Mouse (Mus musculus): ENCODE data around the gene Gmfg. TPM values are rescaled to one million over a fixed set of nuclear protein-coding genes. Genes with fewer than 3 reads are reported as not detected.

Gene Gmfg
- 6.5 and 8.7 TPM in 2 replicates for polyA plus RNA-seq (2014; fragmentation: Nextera tagmentation; extraction: Ambion mirVana)

GRCm38 (mm10) chr7:28436932-28437570 is at the start of gene Gmfg:
Gmfg (plus strand) TSS chr7:28437447.
- peak within 1 kb of the TSS; percentile 72 for H3K4me3 ChIP-seq (ENCODE audit: low read depth, low read length)
- H3K27ac ChIP-seq (ENCODE audit: low read depth, low read length): peak within 1 kb of the TSS; percentile 53; the same call in 1 of the 2 replicates
- H3K27me3 ChIP-seq (ENCODE audit: control insufficient read depth, insufficient read depth, low read length): no peaks in the 10 kb centered on the region
- H3K4me1 ChIP-seq (replicated peaks; ENCODE audit: control insufficient read depth, insufficient read depth, low read length): peaks cover 5% of the 10 kb centered on the region; the same call in 1 of the 2 replicates
- H3K4me2 ChIP-seq (replicated peaks; ENCODE audit: low read depth, low read length): peak within 1 kb of the TSS; percentile 60
- H3K9ac ChIP-seq (ENCODE audit: low read depth, low read length): peak within 1 kb of the TSS; percentile 56
- H3K9me3 ChIP-seq (ENCODE audit: control insufficient read depth, low read length): no peaks in the 10 kb centered on the region
- DNase-seq (ENCODE audit: low spot score) (peak; percentile 86), ATAC-seq (ENCODE audit: low FRiP score) (peak; percentile 53)
- no peaks in the 10 kb centered on the region for H3K36me3 ChIP-seq (ENCODE audit: control insufficient read depth, insufficient read depth, low read length)
- WGBS: 3% methylated on average over 16 of the region's 16 CpGs

DNA sequence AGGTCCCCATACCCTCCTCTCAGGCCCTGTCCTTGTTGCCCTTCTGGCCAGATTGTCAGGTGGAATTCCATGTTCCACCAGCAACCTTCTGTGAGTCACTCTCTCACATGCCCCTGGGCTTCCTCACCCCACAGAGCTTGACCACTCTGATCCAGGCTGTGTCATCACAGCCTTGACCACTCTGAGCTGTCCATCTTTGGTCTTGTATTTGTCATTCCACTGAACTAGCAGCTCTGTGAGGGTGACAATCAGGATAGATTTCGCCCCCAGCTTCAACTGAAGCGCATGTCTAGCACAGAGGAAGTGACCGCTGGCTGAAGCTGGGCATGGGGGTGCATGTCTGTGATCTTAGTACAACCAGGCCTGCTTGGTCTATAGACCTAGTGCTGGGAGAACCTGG is 46.9 kb upstream of the Gmfg start:
- DNase-seq (ENCODE audit: low spot score): no peak

GRCm38 (mm10) chr7:28392429-28393271 is 44.6 kb upstream of the Gmfg start, which contains the start of the genes Med29 and Paf1:
Med29 (minus strand) TSS chr7:28392708.
Paf1 (plus strand) TSS chr7:28392951.
- peak; percentile 99 for ATAC-seq (ENCODE audit: low FRiP score)
- no peaks in the 10 kb centered on the region for H3K9me3 ChIP-seq (ENCODE audit: control insufficient read depth, low read length)
- WGBS: under 1% methylated on average over 58 of the region's 58 CpGs
- DNase-seq (ENCODE audit: low spot score): peak; percentile 94
- H3K27ac ChIP-seq (ENCODE audit: low read depth, low read length): no peak within 1 kb of the TSS
- H3K27me3 ChIP-seq (ENCODE audit: control insufficient read depth, insufficient read depth, low read length): no peaks in the 10 kb centered on the region
- H3K4me2 ChIP-seq (replicated peaks; ENCODE audit: low read depth, low read length): peak within 1 kb of the TSS; percentile 82
- H3K4me1 ChIP-seq (replicated peaks; ENCODE audit: control insufficient read depth, insufficient read depth, low read length): no peaks in the 10 kb centered on the region; the same call in 1 of the 2 replicates
- peak within 1 kb of the TSS; percentile 83 for H3K9ac ChIP-seq (ENCODE audit: low read depth, low read length)
- H3K36me3 ChIP-seq (ENCODE audit: control insufficient read depth, insufficient read depth, low read length): peaks cover 9% of the 10 kb centered on the region
- H3K4me3 ChIP-seq (ENCODE audit: low read depth, low read length): peak within 1 kb of the TSS; percentile 91

More for the DNA sequence above, 46.9 kb upstream of the Gmfg start:
- Histone ChIP-seq H3K9me3 (ENCODE audit: control insufficient read depth, low read length) (no peaks in the 10 kb centered on the region), H3K9ac (ENCODE audit: low read depth, low read length) (no peak overlapping the region), H3K36me3 (ENCODE audit: control insufficient read depth, insufficient read depth, low read length) (peaks cover 4% of the 10 kb centered on the region), H3K27me3 (ENCODE audit: control insufficient read depth, insufficient read depth, low read length) (no peaks in the 10 kb centered on the region), H3K4me2 (replicated peaks; ENCODE audit: low read depth, low read length) (no peak overlapping the region), H3K4me1 (replicated peaks; ENCODE audit: control insufficient read depth, insufficient read depth, low read length) (no peaks in the 10 kb centered on the region; the same call in 1 of the 2 replicates), H3K27ac (ENCODE audit: low read depth, low read length) (no peak overlapping the region), H3K4me3 (ENCODE audit: low read depth, low read length) (no peak overlapping the region)
- ATAC-seq (ENCODE audit: low FRiP score): no peak
- 97% methylated on average over 3 of the region's 3 CpGs for WGBS

GRCm38 (mm10) chr7:28393272-28393951 is 43.8 kb upstream of the Gmfg start:
- Histone ChIP-seq H3K36me3 (ENCODE audit: control insufficient read depth, insufficient read depth, low read length) (peaks cover 9% of the 10 kb centered on the region), H3K9ac (ENCODE audit: low read depth, low read length) (peak overlapping the region; percentile 83), H3K4me1 (replicated peaks; ENCODE audit: control insufficient read depth, insufficient read depth, low read length) (no peaks in the 10 kb centered on the region; the same call in 1 of the 2 replicates), H3K4me3 (ENCODE audit: low read depth, low read length) (peak overlapping the region; percentile 91), H3K27ac (ENCODE audit: low read depth, low read length) (no peak overlapping the region), H3K9me3 (ENCODE audit: control insufficient read depth, low read length) (no peaks in the 10 kb centered on the region), H3K4me2 (replicated peaks; ENCODE audit: low read depth, low read length) (peak overlapping the region; percentile 82), H3K27me3 (ENCODE audit: control insufficient read depth, insufficient read depth, low read length) (no peaks in the 10 kb centered on the region)
- ATAC-seq (ENCODE audit: low FRiP score) (no peak), DNase-seq (ENCODE audit: low spot score) (no peak)
- WGBS: 7% methylated on average over 22 of the region's 22 CpGs

DNA sequence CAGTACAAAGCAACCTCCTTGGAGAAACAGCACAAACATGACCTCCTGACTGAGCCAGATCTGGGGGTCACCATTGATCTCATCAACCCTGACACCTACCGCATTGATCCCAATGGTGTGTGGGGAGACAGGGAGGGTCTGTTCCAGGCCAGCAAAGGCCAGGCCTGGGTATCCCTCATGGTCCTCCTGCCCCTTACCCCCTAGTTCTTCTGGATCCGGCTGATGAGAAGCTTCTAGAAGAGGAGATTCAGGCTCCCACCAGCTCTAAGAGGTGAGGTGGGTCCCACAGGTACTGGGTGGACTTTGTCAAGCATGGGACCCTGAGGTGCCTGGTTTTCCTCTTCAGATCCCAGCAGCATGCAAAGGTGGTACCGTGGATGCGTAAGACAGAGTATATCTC is 41.8 kb upstream of the Gmfg start:
- Histone ChIP-seq H3K4me3 (ENCODE audit: low read depth, low read length) (no peak overlapping the region), H3K4me1 (replicated peaks; ENCODE audit: control insufficient read depth, insufficient read depth, low read length) (no peaks in the 10 kb centered on the region; the same call in 1 of the 2 replicates), H3K36me3 (ENCODE audit: control insufficient read depth, insufficient read depth, low read length) (peaks cover 7% of the 10 kb centered on the region), H3K9me3 (ENCODE audit: control insufficient read depth, low read length) (no peaks in the 10 kb centered on the region), H3K4me2 (replicated peaks; ENCODE audit: low read depth, low read length) (no peak overlapping the region), H3K27ac (ENCODE audit: low read depth, low read length) (no peak overlapping the region), H3K27me3 (ENCODE audit: control insufficient read depth, insufficient read depth, low read length) (no peaks in the 10 kb centered on the region), H3K9ac (ENCODE audit: low read depth, low read length) (no peak overlapping the region)
- DNase-seq (ENCODE audit: low spot score): no peak
- no peak for ATAC-seq (ENCODE audit: low FRiP score)
- 95% methylated on average over 4 of the region's 4 CpGs for WGBS

DNA sequence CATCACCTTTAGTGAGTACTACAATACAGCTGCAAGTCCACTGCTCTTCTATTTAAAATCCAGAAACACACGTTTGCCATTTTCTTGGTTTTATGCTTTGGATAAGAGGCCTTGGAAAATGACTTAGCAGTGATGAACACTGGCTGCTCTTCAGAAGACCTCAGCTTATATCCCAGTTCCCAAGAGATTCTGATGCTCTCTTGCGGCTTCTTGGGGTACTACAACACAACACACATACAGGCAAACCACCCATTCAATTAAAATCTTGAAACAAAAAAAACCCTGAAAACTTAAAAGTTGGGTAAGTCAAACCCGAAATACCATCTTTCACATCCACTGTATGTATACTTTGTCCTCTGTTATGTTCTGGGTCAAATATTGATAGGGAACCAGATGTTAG is 39.2 kb upstream of the Gmfg start:
- no peak overlapping the region for H3K4me2 ChIP-seq (replicated peaks; ENCODE audit: low read depth, low read length)
- H3K27me3 ChIP-seq (ENCODE audit: control insufficient read depth, insufficient read depth, low read length): no peaks in the 10 kb centered on the region
- H3K27ac ChIP-seq (ENCODE audit: low read depth, low read length): no peak overlapping the region
- H3K36me3 ChIP-seq (ENCODE audit: control insufficient read depth, insufficient read depth, low read length): peaks cover 12% of the 10 kb centered on the region
- ATAC-seq (ENCODE audit: low FRiP score) (no peak), DNase-seq (ENCODE audit: low spot score) (peak; percentile 38)
- no peaks in the 10 kb centered on the region for H3K4me1 ChIP-seq (replicated peaks; ENCODE audit: control insufficient read depth, insufficient read depth, low read length)
- H3K9me3 ChIP-seq (ENCODE audit: control insufficient read depth, low read length): no peaks in the 10 kb centered on the region
- H3K9ac ChIP-seq (ENCODE audit: low read depth, low read length): no peak overlapping the region
- no peak overlapping the region for H3K4me3 ChIP-seq (ENCODE audit: low read depth, low read length)
- 71% methylated on average over 3 of the region's 3 CpGs for WGBS

DNA sequence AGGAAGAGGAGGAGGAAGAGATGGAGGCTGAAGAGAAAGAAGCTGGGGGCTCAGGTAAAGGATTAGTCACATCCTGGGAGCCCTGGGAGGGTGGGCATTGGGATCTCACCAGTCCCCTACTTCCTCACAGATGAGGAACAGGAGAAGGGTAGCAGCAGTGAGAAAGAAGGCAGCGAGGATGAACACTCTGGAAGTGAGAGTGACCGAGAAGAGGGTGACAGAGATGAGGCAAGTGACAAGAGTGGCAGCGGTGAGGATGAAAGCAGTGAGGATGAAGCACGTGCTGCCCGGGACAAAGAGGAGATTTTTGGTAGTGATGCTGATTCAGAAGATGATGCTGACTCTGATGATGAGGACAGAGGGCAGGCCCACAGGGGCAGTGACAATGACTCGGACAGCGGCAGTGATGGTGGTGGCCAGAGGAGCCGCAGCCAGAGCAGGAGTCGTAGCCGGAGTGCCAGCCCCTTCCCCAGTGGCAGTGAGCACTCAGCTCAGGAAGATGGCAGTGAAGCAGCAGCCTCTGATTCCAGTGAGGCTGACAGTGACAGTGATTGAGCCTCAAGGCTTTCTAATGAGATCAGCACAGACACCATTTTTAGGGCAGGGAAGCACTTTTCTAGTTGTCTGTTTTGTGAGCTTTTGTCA is 38.4 kb upstream of the Gmfg start:
- Histone ChIP-seq H3K36me3 (ENCODE audit: control insufficient read depth, insufficient read depth, low read length) (peaks cover 15% of the 10 kb centered on the region), H3K4me1 (replicated peaks; ENCODE audit: control insufficient read depth, insufficient read depth, low read length) (no peaks in the 10 kb centered on the region), H3K9me3 (ENCODE audit: control insufficient read depth, low read length) (no peaks in the 10 kb centered on the region), H3K27ac (ENCODE audit: low read depth, low read length) (no peak overlapping the region), H3K4me3 (ENCODE audit: low read depth, low read length) (no peak overlapping the region), H3K27me3 (ENCODE audit: control insufficient read depth, insufficient read depth, low read length) (no peaks in the 10 kb centered on the region), H3K9ac (ENCODE audit: low read depth, low read length) (no peak overlapping the region), H3K4me2 (replicated peaks; ENCODE audit: low read depth, low read length) (no peak overlapping the region)
- 89% methylated on average over 10 of the region's 10 CpGs for WGBS
- ATAC-seq (ENCODE audit: low FRiP score) (no peak), DNase-seq (ENCODE audit: low spot score) (no peak)

GRCm38 (mm10) chr7:28401030-28401429 is 36.2 kb upstream of the Gmfg start:
- no peak overlapping the region for H3K4me3 ChIP-seq (ENCODE audit: low read depth, low read length)
- no peak overlapping the region for H3K27ac ChIP-seq (ENCODE audit: low read depth, low read length)
- peaks cover 17% of the 10 kb centered on the region for H3K36me3 ChIP-seq (ENCODE audit: control insufficient read depth, insufficient read depth, low read length)
- H3K27me3 ChIP-seq (ENCODE audit: control insufficient read depth, insufficient read depth, low read length): no peaks in the 10 kb centered on the region
- H3K9me3 ChIP-seq (ENCODE audit: control insufficient read depth, low read length): no peaks in the 10 kb centered on the region
- ATAC-seq (ENCODE audit: low FRiP score) (no peak), DNase-seq (ENCODE audit: low spot score) (no peak)
- H3K9ac ChIP-seq (ENCODE audit: low read depth, low read length): no peak overlapping the region
- WGBS: 100% methylated on average over 1 of the region's 1 CpGs
- no peaks in the 10 kb centered on the region for H3K4me1 ChIP-seq (replicated peaks; ENCODE audit: control insufficient read depth, insufficient read depth, low read length)
- no peak overlapping the region for H3K4me2 ChIP-seq (replicated peaks; ENCODE audit: low read depth, low read length)

Measured in hindbrain, embryonic 11.5 days (tissue).